Mouse (Mus musculus) MN1 (cell line): Measurements from ENCODE around the gene 2810006K23Rik.
"Not testable (repeated sequence)": the region's sequence is repeated elsewhere in the genome, so short reads cannot be mapped to it uniquely, and the experiment has no call there.

ENCODE experiments used
- DNase-seq: peaks from one replicate; pipeline ENCODE4 v3.0.0-alpha.2; 2016; ENCODE audit warnings: low spot score

The 2810006K23Rik gene

DNA sequence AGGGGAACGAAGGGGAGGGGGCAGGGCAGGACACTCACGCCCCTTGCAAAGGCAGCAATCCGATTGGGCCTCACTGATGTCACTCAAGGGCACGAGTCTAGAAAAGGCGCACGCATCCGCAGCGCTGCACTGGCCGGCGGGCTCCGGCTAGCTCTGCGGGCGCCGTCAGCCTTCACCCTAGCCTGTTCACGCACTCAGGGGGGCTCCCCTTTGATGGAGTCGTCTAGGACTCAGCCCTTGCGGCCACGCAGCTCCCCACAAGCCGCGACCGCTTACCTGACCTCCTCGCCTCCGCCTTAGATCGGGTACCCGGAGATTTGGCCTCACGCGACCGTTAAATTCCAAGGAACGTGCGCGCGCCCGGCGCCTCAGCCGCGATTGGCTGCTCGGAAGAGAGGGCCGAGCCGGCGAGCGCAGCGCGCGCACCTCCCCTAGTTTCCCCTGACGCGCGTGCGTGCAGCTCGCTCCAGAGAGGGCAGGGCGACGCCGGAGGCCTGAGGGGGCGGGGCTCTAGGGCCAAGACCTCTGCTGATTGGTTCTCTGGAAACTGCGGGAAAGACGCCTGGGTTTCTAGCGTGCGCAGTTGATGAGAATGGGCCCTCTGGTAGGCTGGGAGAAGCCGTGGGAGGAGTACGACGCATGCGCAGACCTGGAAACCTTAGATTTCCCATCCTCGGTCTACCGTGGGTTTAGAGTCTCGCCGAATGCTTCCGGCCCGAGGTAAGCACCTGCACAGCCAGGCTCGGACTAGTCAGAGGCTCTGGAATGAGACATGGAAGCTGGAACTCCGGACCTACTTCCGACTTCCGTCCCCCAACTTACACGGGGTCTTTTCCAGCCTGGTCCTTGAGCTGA, at the start of gene 2810006K23Rik, which contains the start of gene Mphosph9:
TSS of gene 2810006K23Rik (plus strand) at position 580 of the 855 bp plus-strand sequence.
TSS of gene Mphosph9 (minus strand) at position 463 of the 855 bp plus-strand sequence.
- DNase-seq: peak; percentile 99

DNA sequence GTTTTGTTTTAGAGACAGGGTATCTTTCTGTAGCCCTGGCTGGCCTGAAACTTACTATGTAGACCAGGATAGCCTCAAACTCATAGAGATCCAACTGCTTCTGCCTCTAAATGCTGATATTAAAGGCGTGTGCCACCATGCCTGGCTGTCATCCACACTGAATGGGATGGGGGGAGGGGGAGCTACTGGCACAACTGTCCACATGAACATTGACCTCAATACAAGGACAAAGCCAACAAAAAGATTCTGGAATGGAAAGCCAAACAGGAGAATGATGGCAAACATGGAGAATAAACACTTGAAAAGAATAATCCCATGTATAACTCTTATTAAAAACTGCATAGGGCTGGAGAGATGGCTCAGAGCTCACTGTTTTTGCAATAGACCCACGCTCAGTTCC, 45.0 kb upstream of the 2810006K23Rik start:
- no peak for DNase-seq

DNA sequence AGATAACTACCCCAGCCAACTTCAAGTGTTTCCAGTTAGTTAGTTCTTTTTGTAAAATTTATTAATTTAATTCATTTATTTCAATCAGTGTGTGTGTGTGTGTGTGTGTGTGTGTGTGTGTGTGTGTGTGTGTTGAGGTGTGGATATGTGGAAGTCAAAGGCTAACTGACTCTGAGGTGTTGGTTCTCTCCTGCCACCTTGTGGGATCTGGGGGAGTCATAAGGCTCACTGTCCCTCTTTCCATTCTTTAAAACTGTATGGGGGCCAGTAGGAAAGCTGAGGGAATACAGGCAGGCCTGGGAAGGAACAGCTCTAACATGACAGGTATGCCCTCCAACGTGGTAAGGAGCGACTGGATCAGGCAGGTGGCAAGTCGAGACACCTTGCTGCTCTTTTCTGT, 43.6 kb upstream of the 2810006K23Rik start:
- DNase-seq: peak; percentile 21

DNA sequence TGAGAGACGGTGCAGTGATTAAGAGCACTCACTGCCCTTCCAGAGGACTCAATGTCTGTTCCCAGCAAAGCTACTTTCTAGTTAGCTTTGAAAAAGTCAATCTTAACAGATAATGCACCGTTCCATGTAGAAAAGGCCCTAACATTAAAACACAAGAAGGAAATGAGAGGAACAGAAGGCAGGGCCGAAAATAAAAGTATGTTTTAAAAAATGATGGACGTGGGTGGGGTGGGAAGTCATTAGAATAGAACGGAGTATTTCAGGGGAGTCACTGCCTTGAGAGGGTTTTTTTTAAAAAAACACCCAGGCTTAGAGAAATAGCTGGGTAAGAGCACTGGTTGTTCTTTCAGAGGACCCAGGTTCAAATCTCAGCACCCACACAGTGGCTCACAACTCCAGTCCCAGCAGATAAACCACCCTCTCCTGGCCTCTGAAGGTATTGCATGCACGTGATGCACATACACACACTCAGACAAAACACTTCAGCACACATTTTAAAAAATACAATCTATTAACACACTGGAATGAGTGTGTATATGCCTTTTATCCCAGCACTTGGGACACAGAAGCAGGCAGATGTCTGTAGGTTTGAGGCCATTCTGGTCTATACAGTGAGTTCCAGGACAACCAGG, 40.2 kb upstream of the 2810006K23Rik start:
- DNase-seq: no peak

DNA sequence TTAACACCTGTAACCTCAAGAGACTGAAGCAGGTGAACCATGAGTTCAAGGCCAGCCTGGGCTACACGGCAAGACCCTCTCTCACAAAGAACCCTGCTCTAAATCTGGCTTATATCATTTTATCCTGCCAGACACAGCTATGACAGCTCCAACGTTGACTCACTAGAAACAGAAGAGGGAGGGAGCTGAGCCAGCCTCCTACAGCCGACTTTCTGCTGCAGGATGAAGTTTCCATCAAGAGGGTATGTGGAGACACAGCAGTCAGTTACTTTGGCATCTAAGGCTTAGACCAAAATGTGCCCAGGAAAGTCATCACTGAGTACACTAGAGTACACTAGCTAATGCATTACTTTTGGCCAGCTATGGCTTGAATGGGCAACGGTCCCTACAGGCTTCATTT, 37.7 kb upstream of the 2810006K23Rik start:
- no peak for DNase-seq

DNA sequence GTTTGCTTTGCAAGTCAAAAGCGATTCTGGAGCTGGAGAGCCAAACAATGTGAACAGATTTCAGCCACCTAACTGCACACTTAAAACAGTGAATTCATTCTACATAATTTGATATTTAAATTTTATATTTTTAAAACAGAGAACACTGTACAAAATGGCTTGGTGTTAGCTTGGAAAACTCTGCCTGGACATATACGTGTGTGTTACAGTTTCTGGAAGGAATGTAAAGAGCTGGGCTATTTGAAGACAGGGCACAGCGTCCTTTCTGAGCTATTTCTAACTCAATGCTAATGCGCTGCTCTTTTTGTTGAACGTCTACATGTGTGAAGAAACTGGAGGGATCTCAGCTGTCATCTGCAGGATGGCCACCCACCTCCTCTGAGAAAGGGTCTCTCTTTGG, 33.9 kb upstream of the 2810006K23Rik start:
- no peak for DNase-seq

DNA sequence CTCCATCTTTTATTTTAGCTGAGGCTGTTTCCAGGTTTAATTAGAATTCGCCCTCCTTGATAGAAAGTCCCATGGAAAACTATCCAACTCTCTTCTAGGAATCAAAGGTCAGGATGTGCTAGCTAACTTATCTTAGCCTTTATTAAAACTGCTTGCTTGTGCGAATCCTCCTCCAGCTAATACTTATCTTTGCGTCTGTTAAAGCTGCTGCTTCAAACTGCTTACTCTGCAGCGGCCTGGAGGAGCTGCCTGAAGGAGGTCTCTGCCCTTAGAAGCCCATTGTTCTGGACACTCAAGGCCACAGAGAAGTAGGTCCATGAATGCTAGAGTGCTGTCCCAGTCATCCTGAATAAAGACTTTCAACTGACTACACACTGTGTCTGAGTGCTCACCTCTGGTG, 31.4 kb upstream of the 2810006K23Rik start:
- DNase-seq: no peak

DNA sequence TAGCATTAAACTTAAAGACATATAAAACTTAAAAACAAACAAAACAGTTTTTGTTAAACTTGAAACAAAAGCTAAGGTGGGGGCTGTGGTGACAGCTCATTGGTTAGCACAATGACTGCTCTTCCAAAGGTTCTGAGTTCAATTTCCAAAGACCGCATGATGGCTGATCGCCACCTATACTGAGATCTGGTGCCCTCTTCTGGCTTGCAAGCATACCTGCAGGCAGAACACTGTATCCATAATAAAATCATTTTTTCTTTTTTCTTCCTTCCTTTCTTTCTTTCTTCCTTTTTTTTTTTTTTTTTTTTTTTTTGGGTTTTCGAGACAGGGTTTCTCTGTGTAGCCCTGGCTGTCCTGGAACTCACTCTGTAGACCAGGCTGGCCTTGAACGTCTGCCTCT, 28.6 kb upstream of the 2810006K23Rik start:
- peak; percentile 18 for DNase-seq

DNA sequence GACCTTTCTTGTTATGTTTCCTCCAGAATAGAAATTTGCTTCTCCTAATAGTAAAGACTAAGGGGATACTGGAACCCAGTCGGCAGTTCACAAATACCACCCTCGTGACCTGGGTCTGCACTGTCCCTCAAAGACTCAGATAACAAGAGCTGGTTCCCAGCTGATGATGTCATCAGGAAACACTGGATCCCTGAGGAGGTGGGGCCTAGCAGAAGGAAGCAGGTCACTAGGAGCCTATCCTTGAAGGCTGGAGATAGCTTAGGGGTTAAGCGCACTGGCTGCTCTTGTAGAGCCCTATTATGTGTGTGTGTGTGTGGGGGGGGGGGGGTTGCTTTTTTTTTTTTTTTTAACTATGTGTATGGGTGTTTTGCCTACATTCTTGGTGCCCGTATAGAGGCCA, 27.8 kb upstream of the 2810006K23Rik start:
- peak; percentile 63 for DNase-seq

DNA sequence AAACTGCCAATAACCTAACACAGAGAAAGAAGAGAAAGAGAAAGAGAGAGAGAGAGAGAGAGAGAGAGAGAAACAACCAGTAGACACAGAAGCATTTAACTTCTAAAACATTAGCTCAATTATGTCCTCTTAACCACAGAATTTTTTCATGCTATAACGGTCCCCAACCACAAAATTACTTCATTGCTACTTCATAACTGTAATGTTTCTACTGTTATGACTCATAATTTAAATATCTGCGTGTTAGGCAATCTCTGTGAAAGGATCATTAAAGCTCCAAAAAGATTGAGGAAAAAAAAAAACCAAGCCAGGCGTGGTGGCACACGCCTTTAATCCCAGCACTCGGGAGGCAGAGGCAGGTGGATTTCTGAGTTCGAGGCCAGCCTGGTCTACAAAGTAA, 25.0 kb upstream of the 2810006K23Rik start:
- not testable (repeated sequence) for DNase-seq

DNA sequence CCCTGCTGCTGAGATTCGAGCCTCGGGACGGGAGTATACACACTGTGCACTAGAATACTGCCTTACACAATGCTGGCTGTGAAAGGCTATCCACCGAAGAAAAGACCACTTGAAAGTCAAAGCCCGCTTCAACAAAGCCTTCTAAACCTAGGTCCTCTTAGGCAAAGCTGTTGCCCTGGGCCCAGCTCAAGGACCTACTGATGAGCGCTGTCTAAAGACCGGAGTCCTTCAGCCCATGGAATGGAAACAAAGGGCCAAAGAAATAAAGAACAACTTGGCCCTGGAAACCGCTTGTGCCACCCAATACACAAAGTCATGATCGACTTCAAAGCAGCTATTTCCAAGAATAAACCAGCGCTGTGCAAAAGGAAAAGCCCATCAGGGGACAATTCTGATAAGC, 18.7 kb upstream of the 2810006K23Rik start:
- DNase-seq: no peak

DNA sequence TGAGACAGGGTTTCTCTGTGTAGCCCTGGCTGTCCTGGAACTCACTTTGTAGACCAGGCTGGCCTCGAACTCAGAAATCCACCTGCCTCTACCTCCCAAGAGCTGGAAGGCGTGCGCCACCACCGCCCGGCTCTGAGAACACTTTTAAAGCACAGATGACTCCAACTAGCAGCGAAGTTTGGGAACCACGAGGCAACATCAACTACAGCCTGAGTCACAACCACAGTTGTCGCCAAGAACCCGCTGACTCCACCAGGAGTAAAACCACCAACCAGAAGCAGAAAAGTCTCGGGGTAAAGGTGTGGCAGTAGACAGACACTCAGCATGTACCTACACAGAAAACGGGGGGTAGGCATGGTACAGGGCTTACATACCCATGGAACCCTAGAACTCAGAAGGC, 17.8 kb upstream of the 2810006K23Rik start:
- DNase-seq: no peak

DNA sequence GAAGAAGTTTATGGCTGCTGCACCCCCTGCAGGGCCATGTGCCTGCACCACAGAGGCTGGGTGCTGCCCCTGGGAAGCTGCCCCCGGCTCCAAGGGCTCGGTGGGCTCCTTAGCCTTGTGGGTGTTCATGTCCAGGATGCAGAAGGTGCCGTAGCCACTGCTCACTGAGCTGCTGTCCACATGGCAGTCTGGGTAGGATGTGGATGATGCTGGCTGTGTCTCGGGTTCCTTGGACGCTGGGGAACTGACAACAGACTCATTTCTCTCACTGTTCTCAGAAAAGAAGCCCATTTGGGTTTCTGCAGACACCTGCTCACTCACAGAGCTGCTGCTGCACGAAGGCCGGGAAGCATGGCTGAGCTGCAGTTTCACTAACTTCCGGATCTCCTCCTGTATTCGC, 12.4 kb upstream of the 2810006K23Rik start:
- DNase-seq: no peak

DNA sequence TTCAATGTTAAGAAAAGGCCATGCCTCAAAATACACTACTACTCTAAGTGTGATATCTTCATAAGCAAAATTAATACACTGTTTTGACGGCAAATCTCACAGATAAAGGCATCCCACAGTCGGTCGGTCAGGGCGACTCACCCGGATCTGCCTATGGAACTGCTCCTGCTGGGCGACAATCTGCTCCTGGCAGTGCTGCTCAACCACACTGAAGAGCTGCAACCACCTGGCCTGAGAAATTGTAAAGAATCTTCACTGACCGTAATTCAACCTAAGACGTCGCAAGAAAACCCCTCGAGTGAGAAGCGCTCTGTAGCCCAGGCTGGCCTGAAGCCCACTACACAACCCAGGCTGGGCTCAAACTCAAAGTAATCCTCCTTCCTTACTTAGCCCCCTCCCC, 11.9 kb upstream of the 2810006K23Rik start:
- no peak for DNase-seq

DNA sequence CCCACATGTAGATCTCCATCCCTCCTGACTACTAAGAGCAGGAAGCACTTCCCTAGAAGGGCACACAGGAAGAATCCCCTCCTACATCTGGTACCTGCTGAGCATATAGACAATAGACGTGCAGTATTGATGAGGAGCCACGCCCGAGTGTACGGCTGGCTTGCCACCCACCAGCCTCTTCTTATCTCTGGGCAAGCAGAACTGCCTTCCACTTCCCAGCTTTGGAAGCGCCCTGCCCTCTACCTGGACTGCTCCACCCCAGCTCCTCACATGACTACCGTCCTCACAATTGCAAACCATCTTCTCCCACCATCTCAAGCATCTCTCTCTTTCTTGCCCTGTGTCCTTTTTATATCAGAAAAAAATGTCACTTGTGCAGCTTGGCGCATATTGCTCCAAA, 10.2 kb upstream of the 2810006K23Rik start:
- DNase-seq: no peak

DNA sequence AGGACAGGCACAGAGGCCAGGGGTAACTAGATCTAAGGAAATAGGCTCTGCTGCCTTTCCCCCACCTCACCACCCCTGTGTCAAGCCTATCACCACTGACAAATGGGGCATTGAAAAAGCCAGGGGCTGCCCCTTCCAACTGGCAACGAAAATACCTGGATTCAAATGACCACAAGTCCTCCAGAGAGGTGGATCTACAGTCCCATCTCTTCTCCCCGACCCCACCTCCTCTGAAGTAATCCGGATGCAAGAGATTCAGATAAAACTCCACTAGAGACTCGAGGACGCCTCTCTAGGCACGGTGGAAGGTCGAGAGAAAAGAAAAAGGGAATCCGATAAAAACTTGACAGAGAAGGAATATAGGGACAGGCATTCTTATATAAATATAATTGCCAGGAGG, 1.1 kb upstream of the 2810006K23Rik start:
- peak; percentile 34 for DNase-seq

DNA sequence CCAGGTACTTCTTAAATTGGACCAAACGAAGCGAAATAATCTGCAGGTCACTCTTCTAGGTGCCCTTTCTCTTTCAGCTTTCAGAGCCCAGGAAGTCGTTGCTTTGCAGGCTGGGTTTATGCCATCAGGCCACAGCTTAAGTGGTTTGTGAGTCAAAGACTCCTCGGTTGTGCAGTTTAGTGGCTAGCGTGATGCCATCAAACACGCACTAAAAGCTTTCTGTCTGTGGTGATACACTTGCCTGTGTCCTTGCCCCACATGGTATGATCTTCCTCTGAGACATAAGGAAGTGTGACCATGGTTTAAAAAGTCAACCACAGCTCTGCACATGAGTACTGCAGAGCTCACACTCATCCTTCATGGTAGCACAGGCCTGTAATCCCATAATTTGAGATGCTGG, 2.2 kb downstream of the 2810006K23Rik start:
- no peak for DNase-seq

DNA sequence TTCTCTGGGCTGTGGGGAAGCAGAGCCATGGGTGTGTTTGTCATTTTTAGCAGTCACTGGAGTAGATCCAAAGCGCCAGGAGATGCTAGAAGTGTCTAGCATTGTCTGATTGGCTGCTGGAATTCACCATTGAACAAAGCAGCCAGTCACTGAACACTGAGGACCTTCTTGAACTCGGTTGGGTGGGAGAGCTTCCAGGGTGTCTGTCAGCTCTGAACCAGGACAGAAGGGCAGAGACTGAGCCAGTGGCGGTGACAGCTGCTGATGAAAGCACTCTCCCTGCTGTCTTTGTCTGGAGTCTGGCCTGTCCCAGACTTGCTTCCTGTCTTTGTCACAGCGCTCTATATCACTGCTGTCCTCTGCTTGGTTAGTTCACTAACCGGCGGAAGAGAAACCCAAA, 6.5 kb downstream of the 2810006K23Rik start:
- DNase-seq: no peak

DNA sequence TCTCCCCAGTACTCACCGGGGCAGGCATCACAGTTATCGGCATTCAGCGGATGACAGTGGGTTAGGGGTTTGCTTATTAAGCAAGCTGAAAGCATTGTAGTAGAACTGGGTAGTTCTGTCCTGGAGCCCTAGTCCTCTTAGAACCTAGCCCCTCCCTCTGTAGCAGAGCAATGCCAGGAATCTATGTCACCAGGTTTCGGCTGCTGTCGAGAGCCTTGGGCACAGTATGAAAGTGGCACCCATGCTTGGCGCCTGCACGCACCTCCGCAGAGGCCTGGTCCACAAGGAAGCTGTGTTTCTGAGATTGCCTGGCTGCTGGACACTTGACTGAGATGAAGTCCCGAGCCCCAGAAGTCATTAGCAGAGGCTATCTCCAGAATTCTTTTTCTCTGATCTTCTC, 9.2 kb downstream of the 2810006K23Rik start:
- DNase-seq: no peak

DNA sequence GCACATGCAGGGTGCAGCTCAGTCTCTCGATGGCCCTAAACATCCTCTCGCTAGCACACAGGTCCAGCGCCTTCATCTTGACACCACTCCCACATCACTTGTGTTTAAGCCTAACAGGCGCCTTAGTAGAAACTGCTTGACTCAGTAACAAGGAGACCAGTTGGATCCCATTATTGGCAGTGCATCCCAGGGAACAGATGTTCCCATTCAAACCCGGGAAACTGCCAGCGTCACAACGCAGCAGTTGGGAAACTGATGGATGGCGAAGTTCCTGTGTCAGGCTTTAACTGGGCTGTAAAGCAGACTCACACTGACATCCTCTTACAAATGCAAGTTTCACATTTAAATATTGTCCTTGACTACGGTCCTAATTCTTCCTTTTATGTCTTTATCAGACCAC, 10.0 kb downstream of the 2810006K23Rik start:
- no peak for DNase-seq

DNA sequence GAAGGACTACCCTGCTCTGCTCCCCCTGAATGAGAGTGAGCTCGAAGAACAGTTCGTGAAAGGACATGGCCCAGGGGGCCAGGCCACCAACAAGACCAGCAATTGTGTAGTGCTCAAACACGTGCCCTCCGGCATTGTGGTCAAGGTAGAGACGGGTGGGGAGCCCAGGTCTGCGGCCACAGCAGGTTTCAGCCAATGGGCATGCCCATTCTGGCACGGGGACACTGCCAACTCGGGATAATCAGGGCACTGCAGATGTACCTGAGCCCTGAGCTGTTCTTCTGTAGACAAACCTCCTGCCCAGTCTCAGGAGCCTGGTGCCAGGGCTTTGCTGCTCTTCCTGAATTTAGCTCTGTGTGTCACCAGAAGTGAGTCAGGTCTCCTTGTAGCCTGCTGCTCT, 10.9 kb downstream of the 2810006K23Rik start:
- no peak for DNase-seq

DNA sequence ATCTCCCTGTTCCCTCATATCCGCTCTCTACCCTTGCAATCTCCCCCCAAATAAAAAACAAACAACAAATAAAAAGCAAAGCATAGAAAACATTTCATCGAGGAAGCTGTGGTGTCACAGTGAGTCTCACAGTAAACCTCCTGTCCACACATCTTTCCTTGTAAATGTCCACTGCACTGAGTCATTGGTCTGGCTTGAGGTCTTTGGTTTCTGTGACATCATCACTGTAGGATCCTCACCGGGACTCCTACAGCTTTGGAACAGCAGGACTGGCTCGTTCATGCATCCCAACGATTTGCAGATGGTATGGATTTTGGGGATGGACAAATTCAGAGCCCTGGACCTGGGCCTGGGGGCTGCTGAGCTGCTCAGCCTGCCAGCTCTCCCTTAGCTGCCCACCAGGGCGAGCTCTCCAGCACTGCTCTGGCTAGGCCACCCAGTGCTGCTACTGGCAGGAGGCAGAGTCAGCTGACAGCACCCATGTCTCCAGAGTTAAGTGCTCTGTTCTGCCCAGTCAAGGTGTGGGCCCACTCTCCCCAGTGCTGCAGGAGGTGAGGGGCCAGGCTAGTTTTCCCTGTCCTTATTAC, 14.0 kb downstream of the 2810006K23Rik start:
- DNase-seq: not testable (repeated sequence)

DNA sequence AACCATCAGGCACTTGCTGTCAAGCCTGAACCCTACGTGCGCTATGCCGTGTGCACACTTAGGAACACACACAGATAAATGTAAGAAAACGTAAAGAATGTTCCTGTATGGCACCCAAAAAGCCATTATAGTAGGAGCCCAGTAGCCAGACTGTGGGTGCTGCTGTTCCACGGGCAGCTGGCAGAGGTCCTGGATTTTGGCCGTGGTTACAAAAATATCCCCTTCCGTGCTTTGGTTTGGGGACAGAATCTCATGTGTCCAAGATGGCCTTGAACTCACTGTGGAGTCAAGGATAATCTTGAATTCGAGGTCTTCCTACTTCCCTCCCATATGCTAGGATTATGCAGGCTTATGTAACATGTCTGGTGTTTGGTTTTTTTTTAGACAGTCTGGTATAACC, 15.0 kb downstream of the 2810006K23Rik start:
- no peak for DNase-seq
